Mouse (Mus musculus) forebrain, embryonic 11.5 days (tissue): ENCODE data around the gene Arpc2. TPM values are rescaled to one million over a fixed set of nuclear protein-coding genes. Genes with fewer than 3 reads are reported as not detected.
A peak's percentile ranks its signal among the peaks of the same experiment; 100 is the strongest.

Experiments used
- ATAC-seq: fragments of 200-750 bp; cut with Nextera tagmentation; replicated peaks from 2 replicates; pipeline ENCODE4 v1.8.0; 2017; ENCODE audit warnings: moderate TSS enrichment; ENCODE audit not compliant: low FRiP score
- DNase-seq: peaks from one replicate; pipeline ENCODE4 v3.0.0-alpha.2; 2017; ENCODE audit warnings: low spot score
- H3K27ac ChIP-seq: fragments of 300-500 bp; sonication (generic); 2 replicates; pipeline ENCODE4 v1.5.1; 2014; ENCODE audit warnings: low read depth, low read length
- H3K27me3 ChIP-seq: fragments of 300-500 bp; sonication (generic); 2 replicates; pipeline ENCODE4 v1.6.1; 2014; ENCODE audit warnings: mild to moderate bottlenecking, low read length, mixed read lengths; ENCODE audit not compliant: control insufficient read depth, insufficient read depth
- H3K36me3 ChIP-seq: fragments of 300-500 bp; sonication (generic); 2 replicates; pipeline ENCODE4 v1.6.1; 2014; ENCODE audit warnings: mild to moderate bottlenecking, low read length, moderate library complexity, mixed read lengths; ENCODE audit not compliant: control insufficient read depth, insufficient read depth
- H3K4me1 ChIP-seq: fragments of 300-500 bp; sonication (generic); replicated peaks from 2 replicates; pipeline ENCODE4 v1.6.1; 2014; ENCODE audit warnings: low read length, mixed read lengths; ENCODE audit not compliant: control insufficient read depth, insufficient read depth
- H3K4me2 ChIP-seq: fragments of 300-500 bp; sonication (generic); 2 replicates; pipeline ENCODE4 v1.6.1; 2014; ENCODE audit warnings: low read depth, mild to moderate bottlenecking, low read length, moderate library complexity, mixed read lengths; ENCODE audit not compliant: severe bottlenecking
- H3K4me3 ChIP-seq: fragments of 300-500 bp; sonication (generic); 2 replicates; pipeline ENCODE4 v1.5.1; 2014; ENCODE audit warnings: low read depth, low read length
- H3K9ac ChIP-seq: fragments of 300-500 bp; sonication (generic); 2 replicates; pipeline ENCODE4 v1.6.1; 2014; ENCODE audit warnings: low read length
- H3K9me3 ChIP-seq: fragments of 300-500 bp; sonication (generic); 2 replicates; pipeline ENCODE4 v1.6.1; 2016; ENCODE audit warnings: low read length, mixed read lengths; ENCODE audit not compliant: control insufficient read depth
- WGBS: fragments of 180-500 bp; shearing (Covaris S2); extraction: QIAGEN DNeasy Blood & Tissue Kit; methylation state at CpG from one replicate; pipeline ENCODE4 v1.1.7; 2014; 5-methylcytosine and 5-hydroxymethylcytosine counted together
- polyA plus RNA-seq: library from polyadenylated mRNA; unstranded; fragments of >200 nt; fragmentation: Nextera tagmentation; extraction: Ambion mirVana; gene quantifications from 2 replicates; pipeline ENCODE4 v1.2.1, GENCODE M21; 2014

The Arpc2 gene
- polyA plus RNA-seq, 1 experiment from 2014 or later, result 310 TPM

DNA sequence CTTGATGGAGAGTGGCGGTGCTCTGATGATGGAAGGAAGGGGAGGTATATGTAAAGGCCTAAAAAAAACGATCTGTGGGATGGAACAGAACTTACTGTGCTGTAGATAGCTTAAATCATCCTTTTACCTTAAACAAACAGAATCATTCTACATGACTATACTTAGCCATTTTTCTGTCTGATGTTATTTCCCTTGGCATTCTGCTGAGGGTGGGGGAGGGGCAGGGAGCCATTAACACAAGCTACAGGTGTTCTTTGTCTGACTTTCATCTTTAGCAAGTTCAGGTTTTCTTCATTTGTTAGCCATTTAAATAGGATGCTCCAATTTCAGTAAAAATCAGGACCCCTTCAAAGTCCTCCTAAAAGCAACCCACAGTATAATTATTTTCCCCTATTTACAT lies 9.6 kb downstream of the Arpc2 start:
- H3K4me2 ChIP-seq, result no peak overlapping the region
- 89% methylated on average over 2 of the region's 2 CpGs for WGBS
- H3K27me3 ChIP-seq, result no peaks in the 10 kb centered on the region
- H3K4me3 ChIP-seq, result no peak overlapping the region
- H3K9ac ChIP-seq, result no peak overlapping the region
- no peaks in the 10 kb centered on the region for H3K4me1 ChIP-seq
- H3K36me3 ChIP-seq, result peaks cover 2% of the 10 kb centered on the region; the same call in 1 of the 2 replicates
- no peak for DNase-seq
- H3K9me3 ChIP-seq, result no peaks in the 10 kb centered on the region
- no peak overlapping the region for H3K27ac ChIP-seq
- ATAC-seq, result no peak

DNA sequence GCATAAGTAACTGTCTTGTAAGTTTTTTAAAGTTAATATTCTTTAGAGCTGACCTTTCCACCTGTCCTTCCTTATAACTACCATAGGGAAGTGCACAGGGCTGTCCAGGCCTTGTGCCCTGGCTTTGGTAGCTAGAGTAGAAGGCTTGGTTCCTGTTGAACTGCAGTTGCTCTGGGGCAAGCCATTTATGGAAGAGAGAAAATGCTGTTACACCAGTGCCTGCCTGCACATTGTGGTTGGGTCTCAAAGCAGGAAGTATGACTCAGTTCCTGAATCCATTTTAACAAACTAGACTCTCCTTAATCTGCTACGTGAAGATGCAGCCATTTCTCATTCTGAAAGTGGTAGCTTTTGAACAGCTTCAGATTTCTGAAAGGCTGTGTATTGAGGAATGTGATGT lies 12.9 kb downstream of the Arpc2 start:
- no peaks in the 10 kb centered on the region for H3K27me3 ChIP-seq
- H3K4me2 ChIP-seq, result no peak overlapping the region
- H3K9ac ChIP-seq, result no peak overlapping the region
- ATAC-seq, result no peak
- 83% methylated on average over 1 of the region's 1 CpGs for WGBS
- no peaks in the 10 kb centered on the region for H3K4me1 ChIP-seq
- H3K9me3 ChIP-seq, result no peaks in the 10 kb centered on the region
- no peak for DNase-seq
- H3K36me3 ChIP-seq, result peaks cover 5% of the 10 kb centered on the region; the same call in 1 of the 2 replicates
- no peak overlapping the region for H3K4me3 ChIP-seq
- no peak overlapping the region for H3K27ac ChIP-seq

DNA sequence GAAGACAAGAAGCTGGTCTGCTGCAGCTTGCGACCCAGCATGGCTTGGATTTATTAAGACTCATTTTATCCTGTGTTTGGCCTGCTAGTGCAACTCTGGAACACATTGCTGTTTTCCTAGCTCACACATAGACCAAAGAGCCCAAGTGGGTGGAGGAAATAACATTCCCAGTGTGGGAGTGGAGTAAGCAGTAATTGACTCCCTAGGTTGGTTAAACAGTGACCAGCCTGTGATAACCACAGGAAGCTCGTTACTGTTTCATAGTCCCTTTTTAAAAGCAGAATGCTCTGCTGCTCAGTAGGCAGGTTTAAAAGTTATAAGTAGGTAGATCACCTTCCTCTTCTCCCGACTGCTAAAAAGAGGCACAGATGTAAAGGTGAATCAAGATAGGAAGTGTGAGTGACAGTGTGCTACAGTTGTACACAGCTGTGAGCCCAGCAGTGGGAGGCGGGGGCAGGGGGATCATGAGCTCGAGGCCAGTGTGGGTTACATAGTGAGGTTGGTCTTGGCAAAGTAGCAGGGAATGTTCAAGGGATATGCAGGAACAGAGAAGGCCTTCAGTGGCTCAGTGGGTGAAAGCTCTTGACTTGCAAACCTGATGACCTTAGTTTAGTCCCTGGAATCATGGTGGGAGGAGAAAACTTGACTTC lies 13.6 kb downstream of the Arpc2 start:
- Histone ChIP-seq H3K4me1 (no peaks in the 10 kb centered on the region), H3K27me3 (no peaks in the 10 kb centered on the region), H3K9ac (no peak overlapping the region), H3K9me3 (no peaks in the 10 kb centered on the region), H3K36me3 (peaks cover 5% of the 10 kb centered on the region; the same call in 1 of the 2 replicates), H3K27ac (no peak overlapping the region), H3K4me3 (no peak overlapping the region), H3K4me2 (no peak overlapping the region)
- ATAC-seq (no peak), DNase-seq (no peak)
- WGBS, result 77% methylated on average over 5 of the region's 5 CpGs

DNA sequence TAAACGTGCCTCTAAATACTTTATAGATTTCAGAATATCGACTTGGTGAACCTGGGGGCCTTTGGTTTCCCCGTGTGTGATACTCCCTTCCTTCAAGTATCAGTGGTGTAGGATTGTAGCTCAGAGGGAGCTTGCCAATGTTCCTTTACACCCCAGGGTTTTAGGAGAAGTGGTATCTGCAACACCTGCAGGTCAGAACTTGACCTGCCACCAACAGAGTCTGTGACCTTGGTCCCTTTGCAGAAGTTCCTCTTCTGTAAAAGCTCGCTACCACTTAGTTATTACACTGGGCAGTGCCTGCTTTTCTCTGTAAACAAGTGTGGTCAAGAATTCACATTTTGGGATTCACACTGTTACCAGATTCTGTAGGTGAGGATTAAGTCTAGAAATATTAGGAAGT lies 14.2 kb downstream of the Arpc2 start:
- Histone ChIP-seq H3K9ac (no peak overlapping the region), H3K27ac (no peak overlapping the region), H3K4me2 (no peak overlapping the region), H3K4me3 (no peak overlapping the region), H3K4me1 (no peaks in the 10 kb centered on the region), H3K27me3 (no peaks in the 10 kb centered on the region), H3K36me3 (peaks cover 5% of the 10 kb centered on the region; the same call in 1 of the 2 replicates), H3K9me3 (no peaks in the 10 kb centered on the region)
- ATAC-seq (no peak), DNase-seq (no peak)
- 93% methylated on average over 4 of the region's 4 CpGs for WGBS

DNA sequence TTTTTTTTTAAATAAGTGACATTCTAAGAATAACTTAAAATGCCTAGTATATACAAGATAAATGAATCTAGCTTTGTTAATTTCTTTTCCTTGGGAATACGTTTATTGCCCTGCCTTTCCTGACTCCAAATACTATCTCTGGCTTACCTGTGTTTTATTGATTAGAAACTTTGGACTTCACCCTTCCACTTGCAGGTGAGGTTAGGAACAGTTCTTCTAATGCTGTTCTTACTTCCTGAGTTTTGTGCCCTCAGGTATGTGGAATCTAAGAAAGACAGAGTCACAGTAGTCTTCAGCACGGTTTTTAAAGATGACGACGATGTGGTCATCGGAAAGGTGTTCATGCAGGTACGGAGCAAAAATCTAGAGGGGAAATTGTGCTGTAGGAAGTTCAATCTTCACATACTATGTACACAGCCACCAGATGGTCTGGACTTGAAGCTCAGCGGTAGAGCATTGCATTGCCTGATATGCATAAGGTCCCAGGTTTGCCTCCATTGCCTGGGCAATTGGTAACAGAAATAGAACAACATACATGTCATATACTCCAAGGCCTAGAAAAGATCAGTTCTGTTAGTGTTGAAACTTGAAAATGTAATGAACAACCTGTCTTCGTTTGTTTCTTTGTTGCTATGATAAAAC lies 19.9 kb downstream of the Arpc2 start:
- ATAC-seq, result no peak
- 93% methylated on average over 8 of the region's 8 CpGs for WGBS
- no peak overlapping the region for H3K4me3 ChIP-seq
- DNase-seq, result no peak
- H3K27me3 ChIP-seq, result no peaks in the 10 kb centered on the region
- H3K4me2 ChIP-seq, result no peak overlapping the region
- H3K4me1 ChIP-seq, result no peaks in the 10 kb centered on the region
- no peak overlapping the region for H3K27ac ChIP-seq
- no peaks in the 10 kb centered on the region for H3K9me3 ChIP-seq
- no peak overlapping the region for H3K9ac ChIP-seq
- H3K36me3 ChIP-seq, result peaks cover 3% of the 10 kb centered on the region; the same call in 1 of the 2 replicates

DNA sequence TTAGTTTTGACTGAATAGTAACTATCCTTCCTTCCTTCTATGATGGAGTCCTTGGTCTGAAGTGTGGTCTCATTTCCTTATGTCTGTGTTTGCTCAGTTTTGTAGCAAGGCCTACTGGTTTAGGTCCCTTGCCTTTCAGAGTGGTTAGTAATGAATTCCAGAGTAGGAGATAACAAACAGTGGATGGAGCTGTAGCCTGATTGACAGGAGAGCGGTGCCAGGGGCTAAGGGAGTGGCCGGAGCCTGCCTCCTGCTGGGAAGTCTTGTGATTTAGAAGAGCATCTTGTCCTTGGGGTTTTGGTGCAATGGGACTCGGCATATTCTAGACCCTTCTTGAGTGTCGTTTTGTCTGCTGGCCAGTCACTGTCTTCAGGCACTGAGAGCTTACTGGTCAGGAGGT lies 20.9 kb downstream of the Arpc2 start:
- WGBS, result 83% methylated on average over 4 of the region's 4 CpGs
- Histone ChIP-seq H3K27me3 (no peaks in the 10 kb centered on the region), H3K27ac (no peak overlapping the region), H3K9me3 (no peaks in the 10 kb centered on the region), H3K4me1 (no peaks in the 10 kb centered on the region), H3K36me3 (no peaks in the 10 kb centered on the region; the same call in 1 of the 2 replicates), H3K9ac (no peak overlapping the region), H3K4me3 (no peak overlapping the region), H3K4me2 (no peak overlapping the region)
- DNase-seq (no peak), ATAC-seq (no peak)

DNA sequence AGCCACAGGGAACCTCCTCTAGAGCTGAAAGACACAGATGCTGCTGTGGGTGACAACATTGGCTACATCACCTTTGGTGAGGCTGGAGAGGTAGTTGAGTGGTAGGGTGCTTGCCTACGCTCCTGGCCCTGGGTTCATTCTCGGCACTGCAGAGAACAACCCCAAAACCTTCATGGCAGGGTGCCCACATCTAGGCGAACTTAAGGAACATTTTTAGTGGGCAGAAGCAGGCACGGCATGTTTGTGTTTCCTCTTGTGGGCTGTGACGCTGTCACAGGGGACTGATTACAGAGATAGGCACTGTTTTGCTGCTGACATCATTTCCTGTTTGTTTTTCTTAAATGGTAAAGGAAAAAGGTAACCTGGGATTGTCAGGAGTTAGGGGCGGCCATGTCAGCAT lies 26.6 kb downstream of the Arpc2 start:
- Histone ChIP-seq H3K9ac (no peak overlapping the region), H3K9me3 (no peaks in the 10 kb centered on the region), H3K27me3 (no peaks in the 10 kb centered on the region), H3K4me1 (no peaks in the 10 kb centered on the region), H3K27ac (no peak overlapping the region), H3K36me3 (peaks cover 23% of the 10 kb centered on the region), H3K4me2 (no peak overlapping the region), H3K4me3 (no peak overlapping the region)
- WGBS, result 94% methylated on average over 6 of the region's 6 CpGs
- DNase-seq, result no peak
- ATAC-seq, result no peak

DNA sequence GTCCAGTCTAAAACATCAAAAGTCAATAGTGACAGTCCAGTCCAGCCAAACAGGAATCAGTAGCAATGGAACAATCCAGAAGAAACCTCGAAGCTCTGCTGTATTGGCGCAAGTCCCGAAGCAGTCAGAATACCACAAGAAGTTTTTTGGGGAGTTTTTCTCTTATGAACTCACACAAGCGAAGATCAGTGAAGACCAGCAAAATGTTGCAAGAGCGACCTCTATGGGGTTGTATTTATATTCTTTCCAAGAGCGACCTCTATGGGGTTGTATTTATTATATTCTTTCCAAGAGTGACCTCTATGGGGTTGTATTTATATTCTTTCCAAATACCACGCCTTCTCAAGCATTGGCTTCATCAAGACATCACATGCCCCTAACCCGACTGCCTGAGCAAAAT lies 32.9 kb downstream of the Arpc2 start:
- Histone ChIP-seq H3K4me1 (no peaks in the 10 kb centered on the region), H3K4me3 (no peak overlapping the region), H3K36me3 (peaks cover 18% of the 10 kb centered on the region), H3K9me3 (no peaks in the 10 kb centered on the region), H3K4me2 (no peak overlapping the region), H3K27ac (no peak overlapping the region), H3K27me3 (no peaks in the 10 kb centered on the region), H3K9ac (no peak overlapping the region)
- no peak for DNase-seq
- WGBS, result 86% methylated on average over 8 of the region's 8 CpGs
- no peak for ATAC-seq

DNA sequence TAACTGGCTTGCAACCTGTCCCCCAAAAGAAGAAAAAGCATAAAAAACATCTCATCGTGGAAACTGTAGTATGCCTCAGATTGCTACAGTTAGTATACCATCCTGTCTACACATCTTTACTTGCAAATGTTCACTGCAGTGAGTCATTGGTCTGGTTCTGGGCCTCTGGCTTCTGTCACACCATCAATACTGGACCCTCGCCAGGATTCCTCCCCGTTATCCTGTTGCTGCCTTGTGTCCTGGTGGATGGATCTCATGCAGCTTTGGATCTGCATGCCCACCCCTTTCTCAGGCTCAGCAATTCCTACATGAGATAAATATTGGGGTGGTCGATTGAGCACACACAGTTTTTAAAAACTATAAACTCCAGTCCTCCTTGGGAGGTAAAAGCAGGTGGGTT lies 35.8 kb downstream of the Arpc2 start:
- no peaks in the 10 kb centered on the region for H3K27me3 ChIP-seq
- no peak overlapping the region for H3K27ac ChIP-seq
- no peak overlapping the region for H3K4me2 ChIP-seq
- H3K4me1 ChIP-seq, result no peaks in the 10 kb centered on the region
- no peaks in the 10 kb centered on the region for H3K9me3 ChIP-seq
- H3K4me3 ChIP-seq, result no peak overlapping the region
- ATAC-seq (no peak), DNase-seq (peak; percentile 39)
- H3K36me3 ChIP-seq, result peaks cover 4% of the 10 kb centered on the region; the same call in 1 of the 2 replicates
- no peak overlapping the region for H3K9ac ChIP-seq
- 83% methylated on average over 4 of the region's 4 CpGs for WGBS
